Mouse (Mus musculus) cerebellum, adult (tissue): Measurements from ENCODE around the gene Cct4.

Experiments used
- ATAC-seq: cut with Nextera tagmentation; 2 replicates; pipeline ENCODE4 v1.9.2; 2017; ENCODE audit warnings: mild to moderate bottlenecking, moderate library complexity, mixed read lengths; ENCODE audit not compliant: insufficient number of reproducible peaks, low FRiP score, low TSS enrichment

The Cct4 gene

GRCm38 (mm10) chr11:23023155-23023554 lies 32.8 kb downstream of the Cct4 start:
- ATAC-seq = no peak

GRCm38 (mm10) chr11:23024169-23024568 lies 33.9 kb downstream of the Cct4 start:
- no peak for ATAC-seq

GRCm38 (mm10) chr11:23028957-23029356 lies 38.6 kb downstream of the Cct4 start:
- ATAC-seq = no peak

GRCm38 (mm10) chr11:23029399-23029798 lies 39.1 kb downstream of the Cct4 start:
- no peak for ATAC-seq

- no peak for ATAC-seq
These were observed 56.9 kb downstream of the Cct4 start for GRCm38 (mm10) chr11:23047252-23047651.

GRCm38 (mm10) chr11:23047663-23048582 lies 57.6 kb downstream of the Cct4 start:
- ATAC-seq = no peak

- ATAC-seq = no peak
These were observed 59.3 kb downstream of the Cct4 start for GRCm38 (mm10) chr11:23049642-23050041.

- ATAC-seq = no peak
These were observed 62.0 kb downstream of the Cct4 start for GRCm38 (mm10) chr11:23052353-23052752.
